Mouse (Mus musculus) heart, embryonic 16.5 days (tissue): ENCODE data around the gene Efhd2. TPM values are rescaled to one million over a fixed set of nuclear protein-coding genes. Genes with fewer than 3 reads are reported as not detected.

Source experiments
- ATAC-seq: fragments of 200-750 bp; cut with Nextera tagmentation; replicated peaks from 2 replicates; pipeline ENCODE4 v1.8.0; 2017; ENCODE audit warnings: moderate number of reproducible peaks; ENCODE audit not compliant: insufficient read depth, low FRiP score; ENCODE audit errors: extremely low read depth
- H3K27ac ChIP-seq: fragments of 300-500 bp; sonication (generic); 2 replicates; pipeline ENCODE4 v1.5.1; 2014; ENCODE audit warnings: mild to moderate bottlenecking, low read length, control low read depth, moderate library complexity
- H3K27me3 ChIP-seq: fragments of 300-500 bp; sonication (generic); 2 replicates; pipeline ENCODE4 v1.6.1; 2014; ENCODE audit warnings: low read length, mixed read lengths; ENCODE audit not compliant: control insufficient read depth, insufficient read depth
- H3K36me3 ChIP-seq: fragments of 300-500 bp; sonication (generic); 2 replicates; pipeline ENCODE4 v1.6.1; 2014; ENCODE audit not compliant: control insufficient read depth, insufficient read depth
- H3K4me1 ChIP-seq: fragments of 300-500 bp; sonication (generic); 2 replicates; pipeline ENCODE4 v1.6.1; 2014; ENCODE audit warnings: low read length, mixed read lengths; ENCODE audit not compliant: control insufficient read depth, insufficient read depth
- H3K4me2 ChIP-seq: fragments of 300-500 bp; sonication (generic); 2 replicates; pipeline ENCODE4 v1.6.1; 2014; ENCODE audit warnings: low read depth, mild to moderate bottlenecking, control low read depth, low read length
- H3K4me3 ChIP-seq: fragments of 300-500 bp; sonication (generic); 2 replicates; pipeline ENCODE4 v1.5.1; 2014; ENCODE audit warnings: mild to moderate bottlenecking, control low read depth, low read length
- H3K9ac ChIP-seq: fragments of 300-500 bp; sonication (generic); 2 replicates; pipeline ENCODE4 v1.6.1; 2014; ENCODE audit warnings: low read length, control low read depth
- H3K9me3 ChIP-seq: fragments of 300-500 bp; sonication (generic); replicated peaks from 2 replicates; pipeline ENCODE4 v1.6.1; 2016; ENCODE audit warnings: low read length; ENCODE audit not compliant: control insufficient read depth
- WGBS: fragments of 180-500 bp; shearing (Covaris S2); extraction: QIAGEN DNeasy Blood & Tissue Kit; methylation state at CpG from one replicate; pipeline ENCODE4 v1.1.7; 2014; 5-methylcytosine and 5-hydroxymethylcytosine counted together
- polyA plus RNA-seq: library from polyadenylated mRNA; unstranded; fragments of >200 nt; fragmentation: Nextera tagmentation; extraction: Ambion mirVana; gene quantifications from 2 replicates; pipeline ENCODE4 v1.2.1, GENCODE M21; 2015

Efhd2 gene
- polyA plus RNA-seq, 1 experiment from 2014 or later: 80.4 TPM

- Histone ChIP-seq H3K27ac (peak overlapping the region; percentile 95), H3K9me3 (no peaks in the 10 kb centered on the region), H3K27me3 (no peaks in the 10 kb centered on the region), H3K4me3 (no peak overlapping the region), H3K4me2 (no peak overlapping the region), H3K36me3 (peaks cover 10% of the 10 kb centered on the region), H3K4me1 (peaks cover 56% of the 10 kb centered on the region), H3K9ac (no peak overlapping the region)
- ATAC-seq: no peak
- 97% methylated on average over 5 of the region's 5 CpGs for WGBS
Measured at GRCm38 (mm10) chr4:141865600-141865999, 9.1 kb downstream of the Efhd2 start.

- no peak overlapping the region for H3K27ac ChIP-seq
- H3K4me3 ChIP-seq: no peak overlapping the region
- H3K4me2 ChIP-seq: no peak overlapping the region
- 88% methylated on average over 5 of the region's 5 CpGs for WGBS
- peaks cover 12% of the 10 kb centered on the region for H3K36me3 ChIP-seq
- no peak overlapping the region for H3K9ac ChIP-seq
- H3K9me3 ChIP-seq: no peaks in the 10 kb centered on the region
- ATAC-seq: no peak
- peaks cover 52% of the 10 kb centered on the region for H3K4me1 ChIP-seq
- H3K27me3 ChIP-seq: no peaks in the 10 kb centered on the region
Measured at GRCm38 (mm10) chr4:141865006-141865405, 9.7 kb downstream of the Efhd2 start.

- H3K27ac ChIP-seq: no peak overlapping the region
- 91% methylated on average over 8 of the region's 8 CpGs for WGBS
Measured at GRCm38 (mm10) chr4:141864506-141864905, 10.2 kb downstream of the Efhd2 start.

GRCm38 (mm10) chr4:141863726-141864280 is 10.9 kb downstream of the Efhd2 start:
- 69% methylated on average over 7 of the region's 7 CpGs for WGBS
- H3K36me3 ChIP-seq: peaks cover 23% of the 10 kb centered on the region
- H3K27ac ChIP-seq: peak overlapping the region; percentile 81
- H3K4me1 ChIP-seq: peaks cover 45% of the 10 kb centered on the region
- no peak overlapping the region for H3K4me3 ChIP-seq
- no peak for ATAC-seq
- H3K9ac ChIP-seq: peak overlapping the region; percentile 42
- H3K9me3 ChIP-seq: no peaks in the 10 kb centered on the region
- no peaks in the 10 kb centered on the region for H3K27me3 ChIP-seq
- no peak overlapping the region for H3K4me2 ChIP-seq

More at GRCm38 (mm10) chr4:141864506-141864905, 10.2 kb downstream of the Efhd2 start:
- Histone ChIP-seq H3K9ac (no peak overlapping the region), H3K4me2 (no peak overlapping the region), H3K4me1 (peaks cover 47% of the 10 kb centered on the region), H3K9me3 (no peaks in the 10 kb centered on the region), H3K4me3 (no peak overlapping the region), H3K27me3 (no peaks in the 10 kb centered on the region), H3K36me3 (peaks cover 16% of the 10 kb centered on the region)
- no peak for ATAC-seq

GRCm38 (mm10) chr4:141862867-141863266 is 11.9 kb downstream of the Efhd2 start:
- H3K4me3 ChIP-seq: no peak overlapping the region
- H3K4me1 ChIP-seq: peaks cover 38% of the 10 kb centered on the region
- peak; percentile 39; the same call in 1 of the 2 replicates for ATAC-seq
- H3K27ac ChIP-seq: peak overlapping the region; percentile 81
- H3K36me3 ChIP-seq: peaks cover 23% of the 10 kb centered on the region
- no peaks in the 10 kb centered on the region for H3K9me3 ChIP-seq
- no peaks in the 10 kb centered on the region for H3K27me3 ChIP-seq
- H3K4me2 ChIP-seq: no peak overlapping the region
- 43% methylated on average over 5 of the region's 5 CpGs for WGBS
- H3K9ac ChIP-seq: peak overlapping the region; percentile 36; the same call in 1 of the 2 replicates

GRCm38 (mm10) chr4:141861591-141862295 is 13.0 kb downstream of the Efhd2 start:
- H3K9me3 ChIP-seq: no peaks in the 10 kb centered on the region
- peaks cover 23% of the 10 kb centered on the region for H3K36me3 ChIP-seq
- no peak overlapping the region for H3K4me2 ChIP-seq
- H3K4me3 ChIP-seq: no peak overlapping the region
- no peak overlapping the region for H3K27ac ChIP-seq
- ATAC-seq: no peak
- H3K4me1 ChIP-seq: peaks cover 27% of the 10 kb centered on the region
- no peaks in the 10 kb centered on the region for H3K27me3 ChIP-seq
- WGBS: 83% methylated on average over 17 of the region's 17 CpGs
- H3K9ac ChIP-seq: no peak overlapping the region

GRCm38 (mm10) chr4:141860246-141860841 is 14.4 kb downstream of the Efhd2 start:
- ATAC-seq: no peak
- Histone ChIP-seq H3K36me3 (peaks cover 23% of the 10 kb centered on the region), H3K4me1 (peaks cover 15% of the 10 kb centered on the region), H3K4me2 (no peak overlapping the region), H3K9ac (no peak overlapping the region), H3K27ac (no peak overlapping the region), H3K9me3 (no peaks in the 10 kb centered on the region), H3K27me3 (no peaks in the 10 kb centered on the region), H3K4me3 (no peak overlapping the region)
- WGBS: 77% methylated on average over 19 of the region's 19 CpGs

- Histone ChIP-seq H3K4me1 (peaks cover 15% of the 10 kb centered on the region), H3K27ac (no peak overlapping the region), H3K4me3 (no peak overlapping the region), H3K27me3 (no peaks in the 10 kb centered on the region), H3K9ac (no peak overlapping the region), H3K36me3 (peaks cover 23% of the 10 kb centered on the region), H3K4me2 (no peak overlapping the region), H3K9me3 (no peaks in the 10 kb centered on the region)
- WGBS: 91% methylated on average over 14 of the region's 14 CpGs
- no peak for ATAC-seq
Measured at GRCm38 (mm10) chr4:141859351-141859750, 15.4 kb downstream of the Efhd2 start.

- H3K36me3 ChIP-seq: peaks cover 23% of the 10 kb centered on the region
- ATAC-seq: no peak
Measured at GRCm38 (mm10) chr4:141858501-141858900, 16.2 kb downstream of the Efhd2 start.

More at GRCm38 (mm10) chr4:141858501-141858900, 16.2 kb downstream of the Efhd2 start:
- Histone ChIP-seq H3K27me3 (no peaks in the 10 kb centered on the region), H3K4me3 (no peak overlapping the region), H3K27ac (no peak overlapping the region), H3K9me3 (no peaks in the 10 kb centered on the region), H3K4me1 (peaks cover 8% of the 10 kb centered on the region), H3K4me2 (no peak overlapping the region), H3K9ac (no peak overlapping the region)
- 85% methylated on average over 20 of the region's 20 CpGs for WGBS
